Mouse (Mus musculus): ENCODE results near the gene Nelfcd. TPM values are rescaled to one million over a fixed set of nuclear protein-coding genes. Genes with fewer than 3 reads are reported as not detected.

Nelfcd gene
- polyA plus RNA-seq, 1 experiment from 2014 or later: 125 TPM

GRCm38 (mm10) chr2:174428996-174429591 is 13.5 kb downstream of the Nelfcd start:
- no peaks in the 10 kb centered on the region for H3K27me3 ChIP-seq (ENCODE audit: control insufficient read depth, insufficient read depth, low read length)
- H3K4me1 ChIP-seq (ENCODE audit: control insufficient read depth, insufficient read depth, low read length): no peaks in the 10 kb centered on the region
- no peak overlapping the region for H3K9ac ChIP-seq (replicated peaks; ENCODE audit: low read depth, low read length)
- 89% methylated on average over 10 of the region's 10 CpGs for WGBS
- no peak overlapping the region for H3K4me3 ChIP-seq (ENCODE audit: low read depth, low read length)
- H3K36me3 ChIP-seq (ENCODE audit: control insufficient read depth, insufficient read depth, low read length): peaks cover 41% of the 10 kb centered on the region
- H3K9me3 ChIP-seq (ENCODE audit: control insufficient read depth, low read depth, low read length): no peaks in the 10 kb centered on the region
- H3K4me2 ChIP-seq (replicated peaks; ENCODE audit: low read depth, low read length): no peak overlapping the region
- ATAC-seq (ENCODE audit: insufficient number of reproducible peaks, insufficient read depth, low FRiP score, low read depth): no peak
- H3K27ac ChIP-seq (ENCODE audit: low read length): no peak overlapping the region

GRCm38 (mm10) chr2:174434943-174435342 is 19.3 kb downstream of the Nelfcd start:
- no peak overlapping the region for H3K9ac ChIP-seq (replicated peaks; ENCODE audit: low read depth, low read length)
- 96% methylated on average over 9 of the region's 9 CpGs for WGBS
- H3K27me3 ChIP-seq (ENCODE audit: control insufficient read depth, insufficient read depth, low read length): no peaks in the 10 kb centered on the region
- peaks cover 15% of the 10 kb centered on the region for H3K4me1 ChIP-seq (ENCODE audit: control insufficient read depth, insufficient read depth, low read length)
- H3K27ac ChIP-seq (ENCODE audit: low read length): no peak overlapping the region
- ATAC-seq (ENCODE audit: insufficient number of reproducible peaks, insufficient read depth, low FRiP score, low read depth): no peak
- H3K36me3 ChIP-seq (ENCODE audit: control insufficient read depth, insufficient read depth, low read length): no peaks in the 10 kb centered on the region
- no peak overlapping the region for H3K4me2 ChIP-seq (replicated peaks; ENCODE audit: low read depth, low read length)
- H3K9me3 ChIP-seq (ENCODE audit: control insufficient read depth, low read depth, low read length): no peaks in the 10 kb centered on the region
- no peak overlapping the region for H3K4me3 ChIP-seq (ENCODE audit: low read depth, low read length)

GRCm38 (mm10) chr2:174436076-174436701 is 20.6 kb downstream of the Nelfcd start:
- Histone ChIP-seq H3K27me3 (ENCODE audit: control insufficient read depth, insufficient read depth, low read length) (no peaks in the 10 kb centered on the region), H3K9me3 (ENCODE audit: control insufficient read depth, low read depth, low read length) (no peaks in the 10 kb centered on the region), H3K4me1 (ENCODE audit: control insufficient read depth, insufficient read depth, low read length) (peaks cover 15% of the 10 kb centered on the region), H3K36me3 (ENCODE audit: control insufficient read depth, insufficient read depth, low read length) (no peaks in the 10 kb centered on the region), H3K27ac (ENCODE audit: low read length) (no peak overlapping the region), H3K4me3 (ENCODE audit: low read depth, low read length) (no peak overlapping the region), H3K9ac (replicated peaks; ENCODE audit: low read depth, low read length) (no peak overlapping the region), H3K4me2 (replicated peaks; ENCODE audit: low read depth, low read length) (no peak overlapping the region)
- ATAC-seq (ENCODE audit: insufficient number of reproducible peaks, insufficient read depth, low FRiP score, low read depth): no peak
- WGBS: 89% methylated on average over 26 of the region's 26 CpGs

GRCm38 (mm10) chr2:174436916-174437696 is 21.5 kb downstream of the Nelfcd start:
- no peak overlapping the region for H3K4me3 ChIP-seq (ENCODE audit: low read depth, low read length)
- no peak for ATAC-seq (ENCODE audit: insufficient number of reproducible peaks, insufficient read depth, low FRiP score, low read depth)
- 93% methylated on average over 7 of the region's 7 CpGs for WGBS

DNA sequence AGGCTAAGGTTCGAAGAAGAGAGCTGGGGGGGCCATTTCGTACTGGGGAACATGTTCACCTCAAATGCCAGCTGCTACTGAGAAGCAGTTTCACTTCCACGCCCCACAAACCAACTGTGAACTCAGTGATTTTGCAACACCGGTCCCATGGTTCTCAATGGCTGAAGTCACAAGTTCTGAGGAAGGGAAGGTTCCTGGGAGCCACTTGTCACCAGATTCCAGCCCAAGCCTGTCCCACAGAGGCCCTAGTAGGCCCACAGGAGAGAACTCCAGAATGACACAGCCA is 22.0 kb downstream of the Nelfcd start:
- WGBS: 95% methylated on average over 4 of the region's 4 CpGs
- no peak overlapping the region for H3K27ac ChIP-seq (ENCODE audit: low read length)
- no peaks in the 10 kb centered on the region for H3K36me3 ChIP-seq (ENCODE audit: control insufficient read depth, insufficient read depth, low read length)
- H3K27me3 ChIP-seq (ENCODE audit: control insufficient read depth, insufficient read depth, low read length): no peaks in the 10 kb centered on the region
- H3K9me3 ChIP-seq (ENCODE audit: control insufficient read depth, low read depth, low read length): no peaks in the 10 kb centered on the region
- peak overlapping the region; percentile 60; the same call in 1 of the 2 replicates for H3K4me3 ChIP-seq (ENCODE audit: low read depth, low read length)
- ATAC-seq (ENCODE audit: insufficient number of reproducible peaks, insufficient read depth, low FRiP score, low read depth): no peak
- peak overlapping the region; percentile 79 for H3K4me2 ChIP-seq (replicated peaks; ENCODE audit: low read depth, low read length)
- H3K9ac ChIP-seq (replicated peaks; ENCODE audit: low read depth, low read length): no peak overlapping the region
- peaks cover 15% of the 10 kb centered on the region for H3K4me1 ChIP-seq (ENCODE audit: control insufficient read depth, insufficient read depth, low read length)

More at GRCm38 (mm10) chr2:174436916-174437696, 21.5 kb downstream of the Nelfcd start:
- H3K4me2 ChIP-seq (replicated peaks; ENCODE audit: low read depth, low read length): no peak overlapping the region
- H3K4me1 ChIP-seq (ENCODE audit: control insufficient read depth, insufficient read depth, low read length): peaks cover 15% of the 10 kb centered on the region
- H3K9me3 ChIP-seq (ENCODE audit: control insufficient read depth, low read depth, low read length): no peaks in the 10 kb centered on the region
- no peaks in the 10 kb centered on the region for H3K27me3 ChIP-seq (ENCODE audit: control insufficient read depth, insufficient read depth, low read length)
- H3K9ac ChIP-seq (replicated peaks; ENCODE audit: low read depth, low read length): no peak overlapping the region
- no peak overlapping the region for H3K27ac ChIP-seq (ENCODE audit: low read length)
- no peaks in the 10 kb centered on the region for H3K36me3 ChIP-seq (ENCODE audit: control insufficient read depth, insufficient read depth, low read length)

DNA sequence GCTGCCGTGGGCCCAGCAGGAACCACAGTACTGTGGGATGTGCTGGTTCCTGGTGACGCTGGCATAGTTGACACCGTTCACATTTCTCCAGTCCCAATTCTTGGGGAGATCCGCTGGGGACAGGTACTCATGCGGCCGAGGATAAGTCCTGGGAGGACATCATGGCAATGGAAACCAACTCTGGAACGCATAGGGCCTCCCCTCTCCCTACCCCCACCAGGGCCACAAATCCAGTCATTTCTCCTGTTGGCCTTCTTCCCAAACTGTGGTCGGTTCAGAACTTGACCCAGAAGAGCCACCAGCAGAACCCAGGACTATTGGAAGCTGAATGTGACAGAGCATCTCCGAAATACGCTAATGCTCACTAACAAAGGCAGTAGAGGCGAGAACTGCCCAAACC is 22.6 kb downstream of the Nelfcd start:
- 72% methylated on average over 11 of the region's 11 CpGs for WGBS
- H3K27ac ChIP-seq (ENCODE audit: low read length): no peak overlapping the region
- H3K27me3 ChIP-seq (ENCODE audit: control insufficient read depth, insufficient read depth, low read length): no peaks in the 10 kb centered on the region
- no peaks in the 10 kb centered on the region for H3K36me3 ChIP-seq (ENCODE audit: control insufficient read depth, insufficient read depth, low read length)
- peak overlapping the region; percentile 55 for H3K9ac ChIP-seq (replicated peaks; ENCODE audit: low read depth, low read length)
- H3K9me3 ChIP-seq (ENCODE audit: control insufficient read depth, low read depth, low read length): no peaks in the 10 kb centered on the region
- H3K4me1 ChIP-seq (ENCODE audit: control insufficient read depth, insufficient read depth, low read length): peaks cover 18% of the 10 kb centered on the region
- H3K4me2 ChIP-seq (replicated peaks; ENCODE audit: low read depth, low read length): peak overlapping the region; percentile 79
- H3K4me3 ChIP-seq (ENCODE audit: low read depth, low read length): peak overlapping the region; percentile 60
- no peak for ATAC-seq (ENCODE audit: insufficient number of reproducible peaks, insufficient read depth, low FRiP score, low read depth)

GRCm38 (mm10) chr2:174438737-174439449 is 23.3 kb downstream of the Nelfcd start, which contains the start of gene Ctsz:
Ctsz (minus strand) TSS chr2:174439039.
- Histone ChIP-seq H3K27ac (ENCODE audit: low read length) (no peak within 1 kb of the TSS), H3K27me3 (ENCODE audit: control insufficient read depth, insufficient read depth, low read length) (no peaks in the 10 kb centered on the region), H3K9ac (replicated peaks; ENCODE audit: low read depth, low read length) (peak within 1 kb of the TSS; percentile 55), H3K4me3 (ENCODE audit: low read depth, low read length) (peak within 1 kb of the TSS; percentile 60), H3K4me1 (ENCODE audit: control insufficient read depth, insufficient read depth, low read length) (peaks cover 19% of the 10 kb centered on the region), H3K36me3 (ENCODE audit: control insufficient read depth, insufficient read depth, low read length) (no peaks in the 10 kb centered on the region), H3K4me2 (replicated peaks; ENCODE audit: low read depth, low read length) (peak within 1 kb of the TSS; percentile 79), H3K9me3 (ENCODE audit: control insufficient read depth, low read depth, low read length) (no peaks in the 10 kb centered on the region)
- ATAC-seq (ENCODE audit: insufficient number of reproducible peaks, insufficient read depth, low FRiP score, low read depth): peak; percentile 83
- under 1% methylated on average over 38 of the region's 38 CpGs for WGBS

- Histone ChIP-seq H3K4me1 (ENCODE audit: control insufficient read depth, insufficient read depth, low read length) (peaks cover 19% of the 10 kb centered on the region), H3K27ac (ENCODE audit: low read length) (no peak overlapping the region), H3K9ac (replicated peaks; ENCODE audit: low read depth, low read length) (no peak overlapping the region), H3K4me3 (ENCODE audit: low read depth, low read length) (peak overlapping the region; percentile 60; the same call in 1 of the 2 replicates), H3K36me3 (ENCODE audit: control insufficient read depth, insufficient read depth, low read length) (no peaks in the 10 kb centered on the region), H3K27me3 (ENCODE audit: control insufficient read depth, insufficient read depth, low read length) (no peaks in the 10 kb centered on the region), H3K4me2 (replicated peaks; ENCODE audit: low read depth, low read length) (no peak overlapping the region), H3K9me3 (ENCODE audit: control insufficient read depth, low read depth, low read length) (no peaks in the 10 kb centered on the region)
- no peak for ATAC-seq (ENCODE audit: insufficient number of reproducible peaks, insufficient read depth, low FRiP score, low read depth)
- WGBS: 54% methylated on average over 5 of the region's 5 CpGs
Measured at GRCm38 (mm10) chr2:174439450-174439838, 23.8 kb downstream of the Nelfcd start.

All from stomach, embryonic 14.5 days (tissue).